In genomic region chr7:98863969-98864718, GRCm38 (mm10) we compare ENCODE assay signal across 21 mouse cellular contexts. TPM values are rescaled to one million over a fixed set of nuclear protein-coding genes. Genes with fewer than 3 reads are reported as not detected.
DNase-seq lines count a peak whose midpoint lies in the region; ATAC-seq lines count a peak whose summit lies in the region.
"Had no signal": no experiment of that assay in that cellular context is flagged by ENCODE, and none has a peak within 500 bp of the region (broad histone marks: within the 10 kb centered on the region; RNA-seq: fewer than 3 reads in every experiment).

No protein-coding gene starts in this region.

- intact Hi-C loops in gastrocnemius, postnatal 14 days (cut with DNase I; ENCODE audit: low total_unique reads), result no loop called here

- 50% methylated on average over 9 of the region's 9 CpGs for WGBS in heart, embryonic 12.5 days

- H3K9ac ChIP-seq in heart, embryonic 12.5 days, result no peak overlapping the region
- H3K9ac ChIP-seq: embryonic facial prominence, embryonic 15.5 days; heart, embryonic 15.5 days; hindbrain, embryonic 15.5 days; intestine, embryonic 15.5 days; liver, embryonic 12.5 days; lung, embryonic 15.5 days; midbrain, embryonic 13.5 days; neural tube, embryonic 15.5 days had no signal

- H3K27ac ChIP-seq in heart, embryonic 12.5 days (ENCODE audit: poor library complexity, severe bottlenecking), result no peak overlapping the region
- H3K27ac ChIP-seq: embryonic facial prominence, embryonic 15.5 days; heart, embryonic 15.5 days; hindbrain, embryonic 15.5 days; intestine, embryonic 15.5 days; left cerebral cortex, adult 2 months; liver, embryonic 12.5 days; lung, embryonic 15.5 days; midbrain, embryonic 13.5 days; neural tube, embryonic 15.5 days had no signal

- no peaks in the 10 kb centered on the region for H3K36me3 ChIP-seq in heart, embryonic 12.5 days
- H3K36me3 ChIP-seq: embryonic facial prominence, embryonic 15.5 days; heart, embryonic 15.5 days; hindbrain, embryonic 15.5 days; intestine, embryonic 15.5 days; liver, embryonic 12.5 days; lung, embryonic 15.5 days; midbrain, embryonic 13.5 days; neural tube, embryonic 15.5 days had no signal

- H3K4me1 ChIP-seq in heart, embryonic 12.5 days (replicated peaks), result peaks cover 56% of the 10 kb centered on the region

- H3K4me2 ChIP-seq in heart, embryonic 12.5 days, result no peak overlapping the region
- H3K4me2 ChIP-seq: embryonic facial prominence, embryonic 15.5 days; heart, embryonic 15.5 days; hindbrain, embryonic 15.5 days; intestine, embryonic 15.5 days; liver, embryonic 12.5 days; lung, embryonic 15.5 days; midbrain, embryonic 13.5 days; neural tube, embryonic 15.5 days had no signal

- peak; percentile 49 for DNase-seq in adrenal gland, adult 2 months
- DNase-seq in adrenal gland, postnatal 25 days, result no peak
- peak; percentile 50 for DNase-seq in gastrocnemius, postnatal 14 days
- no peak for DNase-seq in gastrocnemius, postnatal 4 days (ENCODE audit: low spot score in 2 of 2)
- peak; percentile 40 for DNase-seq in heart, postnatal 4 days
- peak; percentile 45 for DNase-seq in ovary, adult 18-20 months (ENCODE audit: low spot score)
- DNase-seq in ovary, postnatal 14 days (ENCODE audit: low spot score), result no peak
- DNase-seq: cerebellum, adult 9-11 months; kidney, postnatal 36 days had no signal

- no peaks in the 10 kb centered on the region for H3K27me3 ChIP-seq in heart, embryonic 12.5 days (replicated peaks)
- H3K27me3 ChIP-seq: embryonic facial prominence, embryonic 15.5 days; heart, embryonic 15.5 days; hindbrain, embryonic 15.5 days; intestine, embryonic 15.5 days; lung, embryonic 15.5 days; midbrain, embryonic 13.5 days; neural tube, embryonic 15.5 days had no signal

- no peaks in the 10 kb centered on the region for H3K9me3 ChIP-seq in heart, embryonic 12.5 days (replicated peaks)
- H3K9me3 ChIP-seq: embryonic facial prominence, embryonic 15.5 days; heart, embryonic 15.5 days; hindbrain, embryonic 15.5 days; intestine, embryonic 15.5 days; liver, embryonic 12.5 days; lung, embryonic 15.5 days; midbrain, embryonic 13.5 days; neural tube, embryonic 15.5 days had no signal

- no peak overlapping the region for H3K4me3 ChIP-seq in heart, embryonic 12.5 days
- H3K4me3 ChIP-seq: embryonic facial prominence, embryonic 15.5 days; heart, embryonic 15.5 days; hindbrain, embryonic 15.5 days; intestine, embryonic 15.5 days; left cerebral cortex, adult 2 months; liver, embryonic 12.5 days; lung, embryonic 15.5 days; midbrain, embryonic 13.5 days; neural tube, embryonic 15.5 days had no signal

- no peak for ATAC-seq in heart, embryonic 12.5 days (ENCODE audit: insufficient number of reproducible peaks, low FRiP score)
- ATAC-seq: intestine, embryonic 15.5 days; liver, embryonic 12.5 days; midbrain, embryonic 13.5 days; Patski had no signal

RNA-seq across cellular contexts. Expression of gene Wnt11, which starts 29.2 kb away (rescaled TPM):
- total RNA-seq in adrenal gland, adult 2 months (2021), result 1 to 10 TPM in 1 of 2 experiments, under 1 TPM in 1; 0.69 to 4.9 TPM
- 6.3 and 13.2 TPM in 2 replicates for polyA plus RNA-seq in adrenal gland, adult 2 months (2012; rRNA removed)
- total RNA-seq in adrenal gland, postnatal 25 days (2021), result 1.8 and 1.9 TPM in 2 replicates
- 1 to 10 TPM; 6.1 to 7.9 TPM for total RNA-seq in gastrocnemius, postnatal 14 days (2021)
- total RNA-seq in gastrocnemius, postnatal 4 days (2021), result 10 to 100 TPM; 16.4 to 19.9 TPM
- total RNA-seq in heart, postnatal 4 days (2021), result 1 to 10 TPM; 4.4 to 5.7 TPM
- polyA plus RNA-seq in heart, embryonic 12.5 days (2016; fragmentation: Nextera tagmentation; extraction: Ambion mirVana), result 26.3 and 31.0 TPM in 2 replicates
- total RNA-seq: megakaryocyte progenitor cell, adult 5-6 weeks had no signal

Comparison
In these comparisons a context has a peak if more than half of its experiments do, and no peak if none do; other contexts are left out.
1. DNase-seq: peak in adrenal gland, adult 2 months (single experiment), gastrocnemius, postnatal 14 days (single experiment), heart, postnatal 4 days (single experiment) and ovary, adult 18-20 months (single experiment); none in adrenal gland, postnatal 25 days (single experiment), gastrocnemius, postnatal 4 days (0 of 2) and ovary, postnatal 14 days (single experiment).